Mouse (Mus musculus) E14TG2a.4 (cell line): ENCODE data around the gene Ube2q2.

Experiments
- CTCF ChIP-seq: conservative IDR thresholded peaks from 2 replicates; pipeline ENCODE4 v1.5.1; 2014; ENCODE audit warnings: low read length
- NANOG ChIP-seq: IDR thresholded peaks from 2 replicates; pipeline ENCODE4 v1.6.1; 2014; ENCODE audit warnings: borderline replicate concordance, low read length, mixed read lengths

DNA sequence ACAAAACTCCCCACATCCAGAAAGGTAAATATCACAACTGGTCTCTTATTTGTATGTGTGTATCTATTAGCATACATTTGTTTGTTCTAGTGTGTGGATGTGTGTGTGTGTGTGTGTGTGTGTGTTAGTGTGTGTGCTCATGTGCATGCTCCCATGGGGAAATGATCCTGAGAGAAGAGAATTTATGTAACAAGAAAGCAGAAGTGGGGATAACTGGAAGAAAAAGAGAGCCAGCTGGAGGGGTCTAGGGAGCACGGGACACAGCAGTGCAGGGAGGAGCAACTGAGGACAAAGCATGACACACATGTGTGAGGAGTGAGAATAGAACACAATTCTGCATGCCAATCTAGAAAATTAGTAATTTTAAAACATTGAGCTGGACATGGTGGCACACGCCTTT is 108.5 kb downstream of the Ube2q2 start:
- no peak for TF ChIP-seq CTCF
- TF ChIP-seq NANOG, result no peak
